Mouse (Mus musculus): ENCODE data around the gene Pacs2. TPM values are rescaled to one million over a fixed set of nuclear protein-coding genes. Genes with fewer than 3 reads are reported as not detected.

Pacs2 gene
- polyA plus RNA-seq, 1 experiment from 2014 or later: 30.5 TPM

Small RNAs within 50 kb of the gene (microRNA-seq; reads per million reads assigned to microRNA genes)
- gene Gm44471: not detected

Other genes starting within 250 kb of the Pacs2 start
- gene Ahnak2, start 211.9 kb upstream of the Pacs2 start, polyA plus RNA-seq (2016; fragmentation: Nextera tagmentation; extraction: Ambion mirVana): 0.93 and 1.2 TPM in 2 replicates
- 16.5 and 18.6 TPM in 2 replicates for gene Clba1, start 205.6 kb upstream of the Pacs2 start, polyA plus RNA-seq (2016; fragmentation: Nextera tagmentation; extraction: Ambion mirVana)
- 103 and 109 TPM in 2 replicates for gene Cdca4, start 185.1 kb upstream of the Pacs2 start, polyA plus RNA-seq (2016; fragmentation: Nextera tagmentation; extraction: Ambion mirVana)
- gene Gpr132, start 146.3 kb upstream of the Pacs2 start, polyA plus RNA-seq (2016; fragmentation: Nextera tagmentation; extraction: Ambion mirVana): not detected in 2 replicates
- gene Jag2, start 84.7 kb upstream of the Pacs2 start, polyA plus RNA-seq (2016; fragmentation: Nextera tagmentation; extraction: Ambion mirVana): 9.7 and 10.5 TPM in 2 replicates
- 56.2 and 57.5 TPM in 2 replicates for gene Nudt14, start 72.4 kb upstream of the Pacs2 start, polyA plus RNA-seq (2016; fragmentation: Nextera tagmentation; extraction: Ambion mirVana)
- 32.0 and 33.8 TPM in 2 replicates for gene Btbd6, start 38.0 kb upstream of the Pacs2 start, polyA plus RNA-seq (2016; fragmentation: Nextera tagmentation; extraction: Ambion mirVana)
- 68.1 and 70.1 TPM in 2 replicates for gene Brf1, start 13.8 kb upstream of the Pacs2 start, polyA plus RNA-seq (2016; fragmentation: Nextera tagmentation; extraction: Ambion mirVana)
- 0.24 TPM in 1 of 2 replicates, not detected in the other for gene Tex22, start 60.0 kb downstream of the Pacs2 start, polyA plus RNA-seq (2016; fragmentation: Nextera tagmentation; extraction: Ambion mirVana)
- 15.8 and 19.6 TPM in 2 replicates for gene Mta1, start 83.8 kb downstream of the Pacs2 start, polyA plus RNA-seq (2016; fragmentation: Nextera tagmentation; extraction: Ambion mirVana)
- 267 TPM in 2 replicates for gene Crip2, start 125.7 kb downstream of the Pacs2 start, polyA plus RNA-seq (2016; fragmentation: Nextera tagmentation; extraction: Ambion mirVana)
- 59.9 and 65.8 TPM in 2 replicates for gene Crip1, start 131.8 kb downstream of the Pacs2 start, polyA plus RNA-seq (2016; fragmentation: Nextera tagmentation; extraction: Ambion mirVana)
- gene Tedc1, start 141.9 kb downstream of the Pacs2 start, polyA plus RNA-seq (2016; fragmentation: Nextera tagmentation; extraction: Ambion mirVana): 32.3 and 32.9 TPM in 2 replicates
- 23.5 and 28.0 TPM in 2 replicates for gene Tmem121, start 171.4 kb downstream of the Pacs2 start, polyA plus RNA-seq (2016; fragmentation: Nextera tagmentation; extraction: Ambion mirVana)